Mouse (Mus musculus): ENCODE results near the gene Nrn1l. TPM values are rescaled to one million over a fixed set of nuclear protein-coding genes. Genes with fewer than 3 reads are reported as not detected.

Nrn1l gene
- under 1 TPM; 0.47 to 0.92 TPM for polyA plus RNA-seq (2017; shearing (Covaris generic))

DNA sequence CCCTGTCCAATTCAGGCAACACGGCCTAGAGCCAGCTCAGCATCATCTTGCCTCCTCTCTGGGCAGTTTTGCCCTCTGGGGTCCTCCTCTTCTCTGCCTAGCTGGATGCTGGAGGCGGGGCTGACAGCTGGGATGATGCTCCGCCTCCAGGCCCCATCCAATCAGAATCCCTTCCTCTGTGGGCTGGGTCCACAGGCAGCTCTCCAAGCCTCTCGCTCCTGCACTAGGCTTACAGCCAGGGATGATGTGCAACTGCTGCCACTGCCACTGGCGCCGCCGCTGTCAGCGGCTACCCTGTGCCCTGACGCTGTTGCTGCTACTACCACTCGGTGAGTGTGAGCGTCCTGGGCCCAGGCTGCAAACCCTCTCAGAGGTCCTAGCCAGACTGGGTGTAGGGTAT lies at the start of gene Nrn1l:
Gene Nrn1l, plus strand, starts transcription at position 229 of the 400 bp plus-strand sequence.

DNA sequence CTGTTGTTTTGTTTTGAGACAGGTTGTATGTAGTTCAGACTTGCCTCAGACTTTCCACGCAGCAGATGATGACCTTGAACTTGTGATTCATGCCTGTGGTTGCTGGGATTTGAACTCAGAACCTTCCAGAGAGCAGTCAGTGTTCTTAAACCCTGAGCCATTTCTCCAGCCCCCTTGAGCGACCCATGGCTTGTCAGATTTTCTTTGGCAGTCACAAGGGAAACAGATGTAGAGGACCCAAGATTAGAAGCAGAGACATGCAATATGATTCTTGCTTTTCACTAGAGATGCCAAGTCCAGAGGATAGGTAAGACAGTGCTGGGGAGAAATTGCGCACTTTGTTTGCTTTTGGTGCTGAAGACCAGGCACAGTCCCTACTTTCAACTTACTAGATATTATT lies 40.2 kb upstream of the Nrn1l start, which contains the start of gene Cenpt:
Gene Cenpt, minus strand, starts transcription at position 101 of the 400 bp plus-strand sequence.

DNA sequence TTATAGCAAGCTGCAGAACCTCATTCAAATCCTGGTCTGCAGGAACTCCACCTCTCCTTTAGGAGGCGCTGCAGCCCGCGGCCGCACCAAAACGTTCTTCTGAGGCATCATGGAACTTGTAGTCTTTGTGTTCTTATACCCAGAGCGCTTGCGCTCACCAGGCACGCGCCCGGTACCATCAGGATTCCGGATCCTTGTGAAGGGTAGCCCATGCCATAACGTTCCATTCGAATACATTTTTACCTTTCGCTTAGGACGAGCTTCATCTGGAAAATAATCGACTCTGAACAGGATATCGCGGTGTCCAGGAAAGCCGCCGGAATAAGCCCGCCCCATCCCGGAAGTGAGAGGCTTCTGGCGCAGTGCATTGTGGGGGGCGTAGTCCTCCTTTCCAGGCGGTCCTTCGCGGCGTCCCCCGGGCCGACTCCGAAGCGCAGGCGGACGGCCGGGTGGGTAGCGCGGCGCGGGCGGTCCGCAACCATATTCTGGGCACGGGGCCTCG lies 38.6 kb upstream of the Nrn1l start, which contains the start of gene Thap11:
Gene Thap11, plus strand, starts transcription at position 418 of the 502 bp plus-strand sequence.

DNA sequence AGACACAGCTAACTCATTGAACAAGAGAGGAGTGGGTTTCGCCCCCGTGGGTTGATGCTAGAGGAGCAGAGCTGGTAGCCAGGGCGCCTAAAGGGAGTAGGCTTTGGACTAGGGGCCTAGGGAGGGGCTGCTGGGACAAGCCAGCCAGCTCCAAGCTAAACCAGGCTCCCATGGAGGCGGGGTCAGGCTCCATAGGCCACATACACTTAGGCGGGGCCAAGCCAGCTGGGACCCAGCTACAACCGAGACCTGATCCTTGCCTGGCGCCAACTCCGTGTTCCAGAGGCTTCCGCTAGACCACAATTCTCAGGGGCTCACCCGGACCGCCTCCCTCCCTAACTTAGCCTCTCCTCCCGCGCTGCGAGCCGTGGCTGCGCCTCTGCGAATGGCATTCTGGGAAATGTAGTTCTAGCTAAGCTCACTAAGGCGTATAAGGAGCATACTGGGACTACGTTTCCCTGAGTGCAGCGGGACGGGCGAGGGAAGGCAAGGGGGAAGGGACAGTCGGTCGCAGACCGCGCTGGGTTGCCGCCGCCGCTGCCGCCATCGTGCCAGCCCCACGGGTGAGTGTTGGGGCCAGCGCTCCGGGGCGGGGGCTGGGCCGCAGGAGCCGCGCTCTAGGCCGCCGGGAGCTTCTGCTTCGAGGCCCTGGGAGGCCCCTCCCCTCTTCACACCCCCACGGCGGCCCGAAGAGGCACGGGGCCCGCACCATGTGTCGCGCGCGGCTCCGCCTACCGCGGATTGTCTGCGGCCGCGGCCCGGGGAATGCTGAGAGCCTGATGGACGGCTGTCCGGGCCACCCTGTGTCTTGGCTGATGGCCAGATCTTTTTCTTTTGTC lies 33.0 kb upstream of the Nrn1l start, which contains the start of gene Nutf2:
Gene Nutf2, plus strand, starts transcription at position 438 of the 839 bp plus-strand sequence.

DNA sequence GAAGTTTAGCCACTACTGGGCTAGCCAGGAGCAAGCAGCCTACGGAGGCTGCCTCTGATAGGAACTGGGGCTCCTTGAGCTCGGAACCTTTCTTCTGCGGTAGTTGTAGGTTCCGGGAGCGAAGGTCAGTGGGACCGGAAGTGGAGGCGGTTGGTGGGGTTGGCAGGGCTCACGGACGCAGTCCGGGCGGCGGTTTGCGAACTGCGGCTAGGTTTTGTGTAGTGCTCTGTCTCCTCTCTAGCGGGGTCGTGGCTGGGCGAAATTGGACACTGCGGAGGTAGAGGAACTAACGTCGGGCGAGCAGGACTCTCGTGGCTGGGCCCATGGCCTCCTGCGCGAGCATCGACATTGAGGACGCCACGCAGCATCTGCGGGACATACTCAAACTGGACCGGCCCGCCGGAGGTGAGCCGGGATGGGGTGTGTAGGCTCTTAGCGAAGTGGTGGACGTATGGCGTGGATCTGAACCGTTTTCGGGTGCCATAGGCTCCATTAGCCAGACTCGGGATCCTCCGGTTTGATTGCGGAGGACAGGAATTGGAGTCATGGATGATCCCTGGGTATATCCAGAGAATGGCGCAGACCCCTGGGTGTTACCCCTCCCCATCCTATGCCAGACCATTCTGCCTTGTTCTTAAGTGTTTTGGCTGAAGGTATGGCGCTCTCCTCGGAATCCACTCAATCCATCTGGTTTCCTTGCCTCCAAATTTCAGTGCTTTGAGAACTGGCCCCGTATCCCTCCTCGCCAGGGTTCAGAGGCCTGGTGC lies 12.4 kb upstream of the Nrn1l start, which contains the start of gene Edc4:
Gene Edc4, plus strand, starts transcription at position 128 of the 767 bp plus-strand sequence.

DNA sequence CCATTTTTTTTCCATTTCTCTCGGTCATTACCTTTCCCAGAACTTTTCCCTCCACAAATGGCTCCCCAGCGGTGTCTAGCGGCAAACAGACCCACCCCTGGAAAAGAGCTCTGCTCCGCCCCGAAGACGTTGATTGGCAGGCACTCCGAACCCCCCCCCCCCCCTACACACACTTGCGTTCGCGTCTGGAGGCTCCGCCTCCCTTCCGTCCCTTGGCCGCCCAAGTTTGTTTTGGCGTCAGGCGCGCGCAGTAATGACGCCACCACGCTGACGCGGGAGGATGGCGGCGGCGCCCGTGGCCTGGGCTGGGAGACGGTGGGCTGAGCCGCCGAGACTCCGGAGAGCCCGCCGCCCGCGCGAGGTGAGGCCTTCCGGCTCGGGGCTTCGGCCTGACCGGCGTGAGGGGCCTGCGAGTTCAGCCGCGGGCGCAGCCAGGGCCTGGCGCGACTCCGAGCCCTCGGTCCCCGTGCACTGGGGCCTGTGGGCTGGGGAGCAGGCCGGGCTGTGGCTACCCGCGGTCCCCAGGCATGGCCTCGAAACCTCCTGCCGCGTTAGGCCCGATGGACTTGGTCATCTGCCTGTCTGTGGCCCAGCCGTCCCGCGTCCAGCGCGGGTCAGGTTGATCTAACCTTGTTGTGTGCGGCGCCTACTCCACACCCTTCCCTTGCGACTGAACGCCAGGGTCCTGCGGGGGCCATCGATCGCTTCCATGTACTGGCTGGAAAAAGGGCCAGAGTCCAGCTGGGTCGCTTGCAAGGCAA lies 7.0 kb downstream of the Nrn1l start, which contains the start of gene Pskh1:
Gene Pskh1, plus strand, starts transcription at position 262 of the 761 bp plus-strand sequence.

DNA sequence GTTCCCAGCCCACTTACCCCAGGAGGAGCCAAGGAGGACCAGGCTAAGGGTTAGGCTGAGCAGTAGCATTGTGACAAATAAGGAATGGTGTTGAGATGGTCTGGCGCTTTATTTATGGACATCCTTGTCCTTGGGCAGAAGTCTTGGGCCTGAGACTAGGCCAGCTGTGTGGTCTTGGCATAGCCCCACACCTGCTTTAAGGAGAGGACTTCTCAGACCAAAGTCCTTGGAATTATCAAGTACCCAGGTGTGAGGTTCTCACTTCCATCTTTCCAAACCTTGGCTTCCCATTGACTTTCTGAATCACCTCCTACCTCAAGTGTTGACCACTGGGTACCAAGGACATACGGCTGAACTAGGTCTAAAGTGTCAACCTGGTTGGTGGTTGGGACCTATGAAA lies 40.4 kb downstream of the Nrn1l start, which contains the start of gene Ctrl:
Gene Ctrl, minus strand, starts transcription at position 101 of the 400 bp plus-strand sequence.

DNA sequence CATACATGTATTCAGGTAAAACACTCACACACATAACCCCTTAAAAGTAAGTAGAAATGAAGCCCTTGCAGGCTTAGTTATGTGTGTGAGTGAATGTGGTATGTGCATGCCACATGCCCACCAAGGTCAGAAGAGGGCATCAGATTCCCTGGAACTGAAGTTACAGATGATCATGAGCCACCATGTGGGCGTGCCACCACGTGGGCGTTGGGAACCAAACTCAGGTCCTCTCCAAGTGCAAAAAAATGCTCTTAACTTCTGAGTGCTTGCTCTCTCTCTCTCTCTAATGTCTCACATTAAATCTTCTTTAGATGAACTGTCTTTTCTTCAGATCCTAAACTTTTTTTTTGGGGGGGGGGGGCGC lies 44.9 kb downstream of the Nrn1l start, which contains the start of gene Psmb10:
Gene Psmb10, minus strand, starts transcription at position 139 of the 364 bp plus-strand sequence.

DNA sequence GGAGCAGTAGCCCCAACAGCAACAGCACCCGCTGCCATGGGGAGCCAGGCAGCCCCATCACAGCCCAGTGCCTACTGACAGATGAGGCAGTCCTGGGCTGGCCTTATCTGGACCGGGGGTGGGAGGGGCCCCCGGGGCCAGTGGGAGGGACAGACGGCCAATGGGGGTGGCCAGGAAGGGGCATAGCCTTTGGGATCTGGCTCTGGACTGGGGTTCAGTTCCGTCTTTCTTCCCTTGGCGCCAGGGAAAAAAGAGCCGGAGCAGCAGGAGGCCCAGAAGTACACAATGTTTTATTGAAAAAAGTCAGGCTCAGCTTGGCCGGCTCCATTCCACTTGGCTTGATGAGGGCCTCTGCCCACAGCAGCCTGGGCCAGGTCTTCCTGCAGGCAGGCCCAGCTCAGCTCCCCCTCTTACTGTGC lies 50.0 kb downstream of the Nrn1l start, which contains the start of gene Lcat:
Gene Lcat, minus strand, starts transcription at position 62 of the 419 bp plus-strand sequence.

Other genes with a start within 250 kb of the Nrn1l start
- gene Carmil2, start 207.3 kb upstream of the Nrn1l start, polyA plus RNA-seq (2017; shearing (Covaris generic)) = 100 to 1,000 TPM in 1 of 2 experiments, 10 to 100 TPM in 1; 90.8 to 130 TPM
- 10 to 100 TPM; 65.1 to 65.6 TPM for gene Acd, start 192.5 kb upstream of the Nrn1l start, polyA plus RNA-seq (2017; shearing (Covaris generic))
- 10 to 100 TPM in 1 of 2 experiments, 1 to 10 TPM in 1; 8.3 to 10.2 TPM for gene Pard6a, start 192.4 kb upstream of the Nrn1l start, polyA plus RNA-seq (2017; shearing (Covaris generic))
- under 1 TPM in 1 of 2 experiments, not detected in 1; 0.26 TPM for gene 4933405L10Rik, start 185.9 kb upstream of the Nrn1l start, polyA plus RNA-seq (2017; shearing (Covaris generic))
- 1 to 10 TPM; 1.8 to 6.9 TPM for gene Enkd1, start 185.4 kb upstream of the Nrn1l start, polyA plus RNA-seq (2017; shearing (Covaris generic))
- gene Gfod2, start 134.9 kb upstream of the Nrn1l start, polyA plus RNA-seq (2017; shearing (Covaris generic)) = 1 to 10 TPM; 2.1 to 4.7 TPM
- 10 to 100 TPM; 23.7 to 27.1 TPM for gene Ranbp10, start 66.2 kb upstream of the Nrn1l start, polyA plus RNA-seq (2017; shearing (Covaris generic))
- under 1 TPM in 1 of 2 experiments, not detected in 1; 0.10 TPM for gene Tsnaxip1, start 65.8 kb upstream of the Nrn1l start, polyA plus RNA-seq (2017; shearing (Covaris generic))
- gene Cenpt, start 40.3 kb upstream of the Nrn1l start, polyA plus RNA-seq (2017; shearing (Covaris generic)) = 10 to 100 TPM; 12.8 to 21.8 TPM
- 10 to 100 TPM; 26.6 to 30.2 TPM for gene Thap11, start 38.4 kb upstream of the Nrn1l start, polyA plus RNA-seq (2017; shearing (Covaris generic))
- gene Nutf2, start 33.0 kb upstream of the Nrn1l start, polyA plus RNA-seq (2017; shearing (Covaris generic)) = 10 to 100 TPM in 1 of 2 experiments, 1 to 10 TPM in 1; 8.9 to 11.9 TPM
- 10 to 100 TPM; 49.6 to 60.5 TPM for gene Edc4, start 12.7 kb upstream of the Nrn1l start, polyA plus RNA-seq (2017; shearing (Covaris generic))
- gene Pskh1, start 6.9 kb downstream of the Nrn1l start, polyA plus RNA-seq (2017; shearing (Covaris generic)) = 10 to 100 TPM; 18.0 to 22.4 TPM
- 1 to 10 TPM; 1.7 to 2.0 TPM for gene Ctrl, start 40.3 kb downstream of the Nrn1l start, polyA plus RNA-seq (2017; shearing (Covaris generic))
- 100 to 1,000 TPM; 512 to 532 TPM for gene Psmb10, start 44.9 kb downstream of the Nrn1l start, polyA plus RNA-seq (2017; shearing (Covaris generic))
- under 1 TPM in 1 of 2 experiments, not detected in 1; 0.52 TPM for gene Lcat, start 49.8 kb downstream of the Nrn1l start, polyA plus RNA-seq (2017; shearing (Covaris generic))
- gene Slc12a4, start 72.5 kb downstream of the Nrn1l start, polyA plus RNA-seq (2017; shearing (Covaris generic)) = 10 to 100 TPM; 12.8 to 16.4 TPM
- gene Dpep3, start 85.9 kb downstream of the Nrn1l start, polyA plus RNA-seq (2017; shearing (Covaris generic)) = not detected
- 10 to 100 TPM; 22.9 to 25.6 TPM for gene Dus2, start 97.8 kb downstream of the Nrn1l start, polyA plus RNA-seq (2017; shearing (Covaris generic))
- gene Dpep2nb, start 112.4 kb downstream of the Nrn1l start, polyA plus RNA-seq (2017; shearing (Covaris generic)) = under 1 TPM; 0.16 to 0.33 TPM
- gene Ddx28, start 118.3 kb downstream of the Nrn1l start, polyA plus RNA-seq (2017; shearing (Covaris generic)) = 10 to 100 TPM; 16.9 to 18.8 TPM
- 100 to 1,000 TPM; 130 to 146 TPM for gene Nfatc3, start 165.3 kb downstream of the Nrn1l start, polyA plus RNA-seq (2017; shearing (Covaris generic))
- gene Esrp2, start 243.4 kb downstream of the Nrn1l start, polyA plus RNA-seq (2017; shearing (Covaris generic)) = 1 to 10 TPM in 1 of 2 experiments, under 1 TPM in 1; 0.47 to 1.6 TPM

Measured in activated CD4-positive, CD25-positive, alpha-beta regulatory T cell (primary cell).